Mouse (Mus musculus): ENCODE measurements around the gene Nalcn.

Nalcn gene

DNA sequence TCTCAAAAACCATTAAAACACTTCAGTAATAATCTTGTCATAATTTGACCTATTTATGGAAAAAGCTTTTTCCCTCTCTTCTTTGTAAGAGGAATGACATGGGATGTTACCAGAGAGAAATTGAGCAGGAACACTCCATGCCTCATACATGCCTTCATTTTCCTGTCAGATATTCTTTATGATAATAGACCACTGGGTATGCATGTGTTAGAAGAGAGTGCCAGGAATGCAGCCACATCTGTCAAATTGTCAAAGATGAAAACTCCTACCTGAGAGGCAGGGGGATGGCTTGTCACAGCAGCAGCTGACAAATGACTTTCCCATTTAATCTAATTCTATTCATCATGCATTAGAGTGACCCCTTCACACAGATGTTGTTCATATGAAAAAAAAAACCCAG lies 131.4 kb downstream of the Nalcn start:
- no peak for DNase-seq (ENCODE audit: low spot score in 2 of 2)

GRCm38 (mm10) chr14:123488575-123489207 lies 138.3 kb downstream of the Nalcn start:
- DNase-seq (ENCODE audit: low spot score in 2 of 2) = no peak

DNA sequence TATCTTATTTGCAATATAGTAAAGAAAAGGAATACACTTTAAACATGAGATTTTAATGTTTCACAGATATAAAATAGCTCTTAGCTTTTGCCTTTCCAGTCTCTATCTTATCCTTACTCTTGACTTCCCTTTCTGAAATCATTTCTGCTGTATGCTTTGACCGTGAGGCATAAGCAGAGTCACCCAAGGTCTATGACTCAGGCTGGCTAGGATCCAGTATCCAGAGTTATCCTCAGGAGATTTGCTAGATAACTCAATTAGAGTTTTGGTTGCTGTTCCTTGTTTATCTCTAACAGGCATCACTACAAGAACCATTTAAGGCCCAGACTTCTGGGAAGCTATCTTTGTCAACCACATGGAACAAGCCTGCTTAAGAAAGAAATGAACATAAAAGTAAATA lies 164.9 kb downstream of the Nalcn start:
- no peak for DNase-seq (ENCODE audit: low spot score in 2 of 2)

GRCm38 (mm10) chr14:123446031-123446430 lies 180.9 kb downstream of the Nalcn start:
- no peak for DNase-seq (ENCODE audit: low spot score in 2 of 2)

DNA sequence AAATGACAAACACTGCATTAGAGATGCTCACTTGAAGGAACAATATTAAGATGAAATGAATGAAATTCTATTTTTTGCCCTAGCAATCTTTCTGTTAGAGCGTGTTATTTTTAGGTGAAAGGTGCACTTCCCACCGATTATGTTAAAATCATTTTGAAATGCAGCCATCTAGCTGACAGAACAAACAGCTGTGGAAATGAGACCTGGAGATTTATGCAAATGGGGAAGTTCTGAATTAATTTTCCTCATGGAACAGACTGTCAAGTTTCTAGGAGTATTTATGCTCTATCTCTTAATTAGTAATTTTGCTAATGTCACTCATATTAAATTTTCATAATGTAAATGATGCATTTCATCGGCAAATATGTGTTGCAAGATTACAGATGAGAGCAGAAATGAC lies 191.4 kb downstream of the Nalcn start:
- no peak for DNase-seq (ENCODE audit: low spot score in 2 of 2)

DNA sequence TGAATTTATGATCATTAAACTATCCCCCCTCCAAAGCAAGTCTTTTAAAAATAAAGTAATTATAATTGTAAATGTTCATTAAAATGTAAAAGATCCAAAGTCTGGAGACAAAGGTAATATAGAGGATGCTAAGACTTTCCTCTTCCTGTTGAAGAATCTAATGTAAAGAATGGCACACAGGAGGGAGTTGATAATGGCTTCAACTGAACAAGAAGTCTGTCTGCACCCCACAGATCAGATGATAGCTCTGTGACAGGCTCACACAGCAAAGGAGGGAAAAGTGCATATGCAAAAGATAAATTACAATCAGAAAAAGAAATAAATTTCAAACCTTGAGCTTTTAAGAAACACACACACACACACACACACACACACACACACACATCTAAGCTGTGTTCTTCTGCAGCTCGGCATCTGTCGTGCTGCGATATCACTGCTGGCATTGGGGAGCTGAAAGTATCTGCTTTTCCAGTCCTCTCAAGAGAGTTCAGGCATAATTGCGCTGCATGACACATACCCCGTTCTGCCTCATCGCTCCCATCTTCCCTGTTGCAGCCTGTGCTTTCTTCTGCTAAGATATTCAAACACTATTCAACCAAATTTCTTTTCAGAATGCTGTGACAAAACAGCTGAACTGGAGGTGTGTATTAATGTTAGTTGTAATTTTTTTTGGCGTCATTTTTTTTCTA lies 250.6 kb downstream of the Nalcn start:
- DNase-seq (ENCODE audit: low spot score in 2 of 2) = no peak

DNA sequence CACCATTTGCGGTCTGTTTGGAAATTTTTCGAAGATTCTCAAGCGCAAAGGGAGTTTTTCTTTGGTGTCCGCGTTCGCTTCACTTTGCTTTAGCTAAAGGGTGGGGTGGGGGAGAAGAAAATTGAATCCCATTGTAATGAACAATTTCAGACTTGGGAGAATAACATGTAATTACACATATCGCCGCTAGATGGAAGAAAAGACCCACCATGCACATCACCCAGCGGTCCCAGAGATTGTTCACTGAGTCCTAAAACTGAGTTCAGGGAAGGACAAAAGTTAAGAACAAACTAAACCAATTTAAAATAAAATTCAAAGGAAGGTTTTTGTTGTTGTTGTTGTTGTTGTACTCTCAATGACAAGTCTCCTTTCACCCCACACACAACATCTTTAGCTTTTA lies 255.4 kb downstream of the Nalcn start:
- DNase-seq (ENCODE audit: low spot score in 2 of 2) = no peak

GRCm38 (mm10) chr14:123359691-123360090 lies 267.3 kb downstream of the Nalcn start:
- no peak for DNase-seq (ENCODE audit: low spot score in 2 of 2)

- DNase-seq (ENCODE audit: low spot score in 2 of 2) = no peak
These were observed 274.0 kb downstream of the Nalcn start for GRCm38 (mm10) chr14:123352973-123353372.

DNA sequence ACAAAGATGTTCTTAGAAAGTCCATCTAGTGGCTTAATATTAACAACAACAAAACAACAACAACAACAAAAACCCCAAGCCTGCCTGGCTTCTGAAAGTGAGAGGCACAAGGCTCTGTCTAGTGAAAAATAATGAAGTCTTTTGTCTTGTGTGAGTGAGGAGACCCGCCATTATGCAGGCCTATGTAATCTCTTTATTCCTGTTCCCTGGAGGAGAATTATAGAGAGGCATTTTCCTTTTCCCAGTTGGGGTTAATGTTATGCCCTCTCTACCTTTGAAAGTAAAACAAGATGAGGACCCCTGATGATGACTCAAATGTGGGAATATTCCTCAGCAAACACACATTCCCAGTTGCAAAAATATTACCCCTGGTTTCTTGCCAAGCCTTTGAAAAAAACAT lies 295.1 kb downstream of the Nalcn start:
- no peak for DNase-seq (ENCODE audit: low spot score in 2 of 2)

- no peak for DNase-seq (ENCODE audit: low spot score in 2 of 2)
These were observed 312.6 kb downstream of the Nalcn start for GRCm38 (mm10) chr14:123314369-123314768.

GRCm38 (mm10) chr14:123312371-123312770 lies 314.6 kb downstream of the Nalcn start:
- no peak for DNase-seq (ENCODE audit: low spot score in 2 of 2)

DNA sequence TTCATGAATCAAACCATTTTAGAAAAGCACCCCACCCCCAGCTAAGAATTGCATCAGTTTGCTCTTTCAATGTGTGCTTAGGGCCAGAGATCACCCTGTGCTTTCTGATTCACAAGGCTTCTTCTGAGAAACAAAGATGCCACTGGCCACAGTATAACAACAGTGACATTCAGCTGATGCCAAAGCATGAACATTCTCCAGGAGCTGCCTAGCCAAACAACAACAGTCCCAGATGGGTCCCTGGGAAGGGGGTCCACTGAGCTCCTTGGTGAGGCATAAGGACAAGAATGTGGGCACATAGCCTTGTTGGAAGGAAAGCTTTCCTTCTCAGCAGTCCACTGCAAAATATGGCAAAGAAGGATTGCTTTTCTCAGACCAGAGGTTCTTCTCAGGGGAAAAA lies 330.9 kb downstream of the Nalcn start:
- DNase-seq (ENCODE audit: low spot score in 2 of 2) = no peak

DNA sequence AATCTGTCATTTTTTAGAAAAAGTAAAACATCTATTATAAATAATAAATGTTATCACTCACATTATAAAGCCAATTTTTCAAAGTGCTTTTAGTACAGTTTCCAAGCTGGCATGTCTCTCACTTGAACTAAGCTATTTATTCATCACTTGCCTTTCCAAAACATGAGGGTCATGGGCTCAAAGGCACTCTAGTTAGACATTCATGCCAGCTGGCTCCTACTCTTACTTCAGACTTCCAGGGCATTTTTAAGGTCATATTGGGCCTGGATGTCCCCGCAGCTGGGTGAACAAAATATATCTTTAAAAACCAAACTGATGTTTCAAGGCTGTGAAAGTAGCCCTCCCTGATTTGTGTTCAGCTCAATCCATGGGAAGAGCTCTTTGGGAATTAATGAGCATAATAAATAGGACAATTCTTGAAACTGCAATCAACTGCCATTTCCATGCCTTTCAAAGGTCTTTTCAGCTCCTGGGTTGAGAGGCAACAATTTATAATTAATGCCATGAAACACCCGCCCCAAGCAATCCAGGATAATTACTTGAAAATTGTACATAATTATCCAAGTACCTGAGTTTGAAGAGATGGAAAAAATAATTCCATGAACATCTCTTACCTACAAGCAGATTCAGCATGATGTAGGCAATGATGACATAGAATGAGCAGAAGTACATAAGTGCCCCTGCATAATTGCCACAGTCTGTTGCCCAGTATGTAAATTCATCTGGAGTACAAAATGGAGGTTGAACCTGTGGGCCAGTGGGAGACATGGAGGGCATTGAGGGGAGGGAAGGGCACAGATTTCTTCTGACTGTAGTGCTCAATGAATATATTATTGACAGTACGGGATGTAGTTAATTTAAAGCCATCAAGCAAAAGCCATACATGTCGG lies 335.6 kb downstream of the Nalcn start:
- DNase-seq (ENCODE audit: low spot score in 2 of 2) = no peak

GRCm38 (mm10) chr14:123282165-123282564 lies 344.8 kb downstream of the Nalcn start:
- DNase-seq (ENCODE audit: low spot score in 2 of 2) = no peak

DNA sequence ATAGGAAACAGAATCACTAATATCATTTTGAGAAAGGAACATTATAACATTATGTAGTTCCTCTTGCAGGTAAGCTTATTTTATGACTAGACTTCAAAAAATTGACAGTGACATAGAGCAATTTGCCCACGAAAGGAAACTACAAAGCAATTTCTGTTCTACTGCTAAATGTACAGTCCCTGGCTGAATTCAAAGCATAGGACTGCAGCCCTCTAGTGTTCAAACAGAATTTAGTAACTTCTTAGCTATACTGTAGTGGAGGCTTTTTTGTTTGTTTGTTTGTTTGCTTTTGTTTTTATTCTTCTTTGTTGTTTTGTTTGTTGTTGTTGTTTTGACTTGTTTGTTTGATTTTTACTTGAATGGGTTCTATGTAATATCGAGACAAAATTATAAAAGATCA lies 354.8 kb downstream of the Nalcn start:
- DNase-seq (ENCODE audit: low spot score in 2 of 2) = no peak

GRCm38 (mm10) chr14:123240738-123241137 lies 386.2 kb downstream of the Nalcn start:
- no peak for DNase-seq (ENCODE audit: low spot score in 2 of 2)

DNA sequence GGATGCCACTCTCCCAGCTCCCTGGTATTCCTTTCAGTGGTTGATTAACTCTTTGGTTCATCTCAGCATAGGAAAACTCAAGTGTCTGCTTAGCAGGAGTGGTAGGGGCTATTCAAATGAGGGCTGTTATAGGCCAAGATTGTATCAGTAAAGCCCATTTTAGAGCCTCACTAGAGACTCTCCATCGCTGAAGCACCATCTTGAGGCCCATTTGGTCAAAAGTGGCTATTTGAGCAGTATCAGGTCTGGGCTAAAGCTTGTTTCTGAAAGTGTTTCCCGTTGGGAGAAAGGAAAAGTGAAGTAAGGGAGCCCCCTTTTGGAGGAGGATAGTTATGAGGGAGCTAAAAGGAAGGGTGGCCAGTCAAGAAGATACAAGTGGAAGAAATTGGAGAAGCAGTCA lies 387.0 kb downstream of the Nalcn start:
- no peak for DNase-seq (ENCODE audit: low spot score in 2 of 2)

DNA sequence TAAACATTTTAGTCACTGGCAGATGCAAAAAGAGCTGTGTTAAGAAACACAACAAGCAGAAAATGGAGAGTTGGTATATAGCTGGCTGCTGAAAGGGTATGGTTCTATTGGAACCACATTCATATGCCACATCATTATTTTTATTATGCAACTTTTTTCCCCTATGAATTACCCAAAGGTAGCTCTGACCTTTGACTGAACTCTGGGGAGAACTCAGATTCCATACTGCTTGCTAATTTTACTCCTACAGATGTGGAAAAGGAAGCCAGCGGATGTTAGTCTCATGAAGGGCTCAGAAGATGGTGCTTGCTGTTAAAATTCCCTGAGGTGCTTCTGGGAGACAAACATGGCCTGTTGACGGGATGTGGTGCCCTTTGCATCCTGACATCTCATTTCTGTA lies 389.9 kb downstream of the Nalcn start:
- no peak for DNase-seq (ENCODE audit: low spot score in 2 of 2)

- no peak for DNase-seq (ENCODE audit: low spot score in 2 of 2)
These were observed 394.2 kb downstream of the Nalcn start for GRCm38 (mm10) chr14:123232630-123233206.

Measured in spleen, postnatal 4 days (tissue).